20 mouse cellular contexts compared by ENCODE assay signal in the genomic region with DNA sequence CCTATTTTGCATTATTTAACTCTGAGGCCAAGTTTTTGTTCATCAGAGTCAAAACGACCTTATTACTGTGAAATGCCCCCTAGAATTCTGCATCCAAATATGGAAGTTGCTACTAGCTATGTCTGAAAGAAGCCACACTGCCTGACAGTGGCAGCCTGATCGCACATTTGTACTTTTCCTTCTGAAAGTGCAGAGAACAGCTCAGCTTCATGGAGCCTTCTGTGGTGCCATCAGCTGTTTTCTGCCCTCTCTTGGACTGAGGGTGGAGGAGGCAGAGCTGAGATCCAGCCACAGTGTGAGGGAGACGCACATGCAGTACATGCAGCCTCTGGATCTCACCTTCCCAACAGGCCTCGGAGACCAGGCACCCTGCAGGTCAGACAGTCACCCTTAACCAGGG. TPM values are rescaled to one million over a fixed set of nuclear protein-coding genes. Genes with fewer than 3 reads are reported as not detected.
DNase-seq lines count a peak whose midpoint lies in the region; ATAC-seq and TF ChIP-seq lines count a peak whose summit lies in the region.
"Had no signal": no experiment of that assay in that cellular context is flagged by ENCODE, and none has a peak within 500 bp of the region (broad histone marks: within the 10 kb centered on the region; RNA-seq: fewer than 3 reads in every experiment).

No protein-coding gene starts in this region.

- 0 out of 2 replicates have a peak overlapping the region, but pooled peaks have one; percentile 33 for H3K27ac ChIP-seq in kidney, embryonic 15.5 days
- H3K27ac ChIP-seq in lung, embryonic 16.5 days (ENCODE audit: low read length) = peak overlapping the region; percentile 64
- H3K27ac ChIP-seq in intestine, embryonic 15.5 days = peak overlapping the region; percentile 70
- H3K27ac ChIP-seq in heart, adult 2 months = no peak overlapping the region
- H3K27ac ChIP-seq: forebrain, embryonic 15.5 days; heart, embryonic 15.5 days; liver, embryonic 14.5 days; macrophage; midbrain, embryonic 10.5 days had no signal

- no peak overlapping the region for H3K4me3 ChIP-seq in kidney, embryonic 15.5 days (replicated peaks)
- H3K4me3 ChIP-seq in lung, embryonic 16.5 days (ENCODE audit: low read length) = no peak overlapping the region
- H3K4me3 ChIP-seq in intestine, embryonic 15.5 days (replicated peaks) = no peak overlapping the region
- H3K4me3 ChIP-seq in heart, adult 2 months = no peak overlapping the region
- H3K4me3 ChIP-seq: forebrain, embryonic 15.5 days; heart, embryonic 15.5 days; midbrain, embryonic 10.5 days had no signal

- no peak overlapping the region for H3K4me2 ChIP-seq in kidney, embryonic 15.5 days
- H3K4me2 ChIP-seq in lung, embryonic 16.5 days (ENCODE audit: low read depth, low read length) = no peak overlapping the region
- no peak overlapping the region for H3K4me2 ChIP-seq in intestine, embryonic 15.5 days (replicated peaks)
- H3K4me2 ChIP-seq: forebrain, embryonic 15.5 days; heart, embryonic 15.5 days had no signal

- H3K27me3 ChIP-seq in kidney, embryonic 15.5 days = no peaks in the 10 kb centered on the region
- H3K27me3 ChIP-seq in lung, embryonic 16.5 days (ENCODE audit: control insufficient read depth, insufficient read depth, low read depth, low read length) = no peaks in the 10 kb centered on the region
- no peaks in the 10 kb centered on the region for H3K27me3 ChIP-seq in intestine, embryonic 15.5 days (replicated peaks)
- no peaks in the 10 kb centered on the region for H3K27me3 ChIP-seq in heart, adult 2 months (ENCODE audit: control insufficient read depth, insufficient read depth, low read length)
- H3K27me3 ChIP-seq: forebrain, embryonic 15.5 days; heart, embryonic 15.5 days had no signal

- DNase-seq in kidney, postnatal 4 days = no peak
- DNase-seq in lung, postnatal 36 days = no peak
- DNase-seq in urinary bladder, adult 2 months (ENCODE audit: low spot score) = no peak
- no peak for DNase-seq in heart, adult 2 months
- DNase-seq: adrenal gland, adult 8-10 months; cerebellum, adult 9-10 months; gastrocnemius, postnatal 25 days; heart, postnatal 4 days; kidney, adult 11 months; kidney, postnatal 36 days; thymus, adult 18-20 months; thymus, postnatal 4 days had no signal

- TF ChIP-seq EP300 in heart, adult 2 months (IDR thresholded peaks at IDR 0.05; ENCODE audit: insufficient read depth, low read depth, low read length) = no peak

- 81% methylated on average over 4 of the region's 4 CpGs for WGBS in kidney, embryonic 15.5 days
- 64% methylated on average over 4 of the region's 4 CpGs for WGBS in lung, embryonic 16.5 days
- WGBS in intestine, embryonic 15.5 days = 66% methylated on average over 4 of the region's 4 CpGs
- WGBS in heart, adult 2 months = 82% methylated on average over 4 of the region's 4 CpGs

- no peaks in the 10 kb centered on the region for H3K9me3 ChIP-seq in kidney, embryonic 15.5 days (replicated peaks)
- no peaks in the 10 kb centered on the region for H3K9me3 ChIP-seq in lung, embryonic 16.5 days (ENCODE audit: control insufficient read depth, low read length)
- no peaks in the 10 kb centered on the region for H3K9me3 ChIP-seq in intestine, embryonic 15.5 days
- H3K9me3 ChIP-seq: forebrain, embryonic 15.5 days; heart, embryonic 15.5 days; midbrain, embryonic 10.5 days had no signal

- peaks cover 86% of the 10 kb centered on the region for H3K36me3 ChIP-seq in kidney, embryonic 15.5 days
- H3K36me3 ChIP-seq in lung, embryonic 16.5 days (ENCODE audit: control insufficient read depth, insufficient read depth, low read length) = peaks cover 13% of the 10 kb centered on the region
- peaks cover 2% of the 10 kb centered on the region; the same call in 1 of the 2 replicates for H3K36me3 ChIP-seq in intestine, embryonic 15.5 days
- no peaks in the 10 kb centered on the region for H3K36me3 ChIP-seq in heart, adult 2 months (ENCODE audit: control insufficient read depth, insufficient read depth, low read length)

- H3K4me1 ChIP-seq in kidney, embryonic 15.5 days = peaks cover 2% of the 10 kb centered on the region
- H3K4me1 ChIP-seq in lung, embryonic 16.5 days (replicated peaks; ENCODE audit: control insufficient read depth, insufficient read depth, low read length) = no peaks in the 10 kb centered on the region
- no peaks in the 10 kb centered on the region for H3K4me1 ChIP-seq in intestine, embryonic 15.5 days (replicated peaks)
- H3K4me1 ChIP-seq in heart, adult 2 months (ENCODE audit: control insufficient read depth, insufficient read depth, low read length) = no peaks in the 10 kb centered on the region
- H3K4me1 ChIP-seq: forebrain, embryonic 15.5 days; heart, embryonic 15.5 days had no signal

- H3K79me2 ChIP-seq in heart, adult 2 months (replicated peaks; ENCODE audit: control insufficient read depth, insufficient read depth, low read length) = no peaks in the 10 kb centered on the region

- intact Hi-C loops in heart, adult 2 months (cut with DNase I) = no loop called here

- no peak for TF ChIP-seq POLR2A in heart, adult 2 months (IDR thresholded peaks at IDR 0.05; ENCODE audit: insufficient read depth, low read depth, low read length)

- ATAC-seq in kidney, embryonic 15.5 days (replicated peaks; ENCODE audit: low FRiP score) = no peak
- peak; percentile 51; the same call in 1 of the 2 replicates for ATAC-seq in lung, embryonic 16.5 days (ENCODE audit: low read depth)
- ATAC-seq in intestine, embryonic 15.5 days = no peak
- ATAC-seq: forebrain, embryonic 15.5 days had no signal

- no peak for TF ChIP-seq CTCF in heart, adult 2 months (IDR thresholded peaks at IDR 0.05)

- H3K9ac ChIP-seq in kidney, embryonic 15.5 days = no peak overlapping the region
- H3K9ac ChIP-seq in lung, embryonic 16.5 days (ENCODE audit: low read length) = no peak overlapping the region
- no peak overlapping the region for H3K9ac ChIP-seq in intestine, embryonic 15.5 days
- H3K9ac ChIP-seq in heart, adult 2 months (ENCODE audit: low read depth, low read length) = no peak overlapping the region
- H3K9ac ChIP-seq: forebrain, embryonic 15.5 days; heart, embryonic 15.5 days; liver, embryonic 14.5 days had no signal

RNA-seq across cellular contexts. Expression of a gene that starts 44.7 kb away (rescaled TPM):
- 94.1 and 101 TPM in 2 replicates for polyA plus RNA-seq in kidney, embryonic 15.5 days (2015; fragmentation: Nextera tagmentation; extraction: Ambion mirVana)
- polyA plus RNA-seq in lung, embryonic 16.5 days (2015; fragmentation: Nextera tagmentation; extraction: Ambion mirVana) = 90.3 and 92.6 TPM in 2 replicates
- polyA plus RNA-seq in intestine, embryonic 15.5 days (2015; fragmentation: Nextera tagmentation; extraction: Ambion mirVana) = 88.0 and 91.1 TPM in 2 replicates
- polyA plus RNA-seq in urinary bladder, adult 2 months (2012; rRNA removed) = 35.3 and 38.0 TPM in 2 replicates
- total RNA-seq in heart, adult 2 months (2021) = 10 to 100 TPM; 25.9 to 30.1 TPM
- 26.8 and 28.9 TPM in 2 replicates for polyA plus RNA-seq in heart, adult 2 months (2012; rRNA removed)
